Mouse (Mus musculus): ENCODE data around the gene Gm42688. TPM values are rescaled to one million over a fixed set of nuclear protein-coding genes. Genes with fewer than 3 reads are reported as not detected.

The Gm42688 gene
- polyA plus RNA-seq, 1 experiment: 11.9 TPM

DNA sequence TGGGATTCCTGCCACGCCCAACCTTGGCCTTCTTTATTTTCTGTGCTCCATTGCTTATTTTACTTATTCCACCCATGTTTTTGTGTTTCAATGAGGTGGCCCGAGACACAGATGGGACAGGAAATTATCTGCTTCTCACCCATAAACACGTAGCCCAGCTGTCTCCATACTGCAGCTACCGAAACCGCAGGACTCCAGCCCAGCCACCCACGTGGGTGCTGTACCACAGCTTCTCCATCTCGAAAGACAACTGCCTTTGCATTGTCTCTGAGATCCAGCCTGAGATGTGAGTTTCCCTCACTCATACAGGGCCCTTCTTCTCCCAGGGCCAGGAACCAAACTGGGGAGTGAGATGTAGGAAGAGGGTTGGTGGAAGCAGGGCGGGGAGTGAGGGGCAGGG, 35.4 kb upstream of the Gm42688 start:
- Histone ChIP-seq H3K4me1 (replicated peaks; ENCODE audit: control insufficient read depth, insufficient read depth, low read length) (peaks cover 27% of the 10 kb centered on the region), H3K4me3 (ENCODE audit: control insufficient read depth, insufficient read depth, low read length) (no peak overlapping the region), H3K27me3 (ENCODE audit: control insufficient read depth, insufficient read depth, low read length) (peaks cover 33% of the 10 kb centered on the region), H3K27ac (ENCODE audit: control insufficient read depth, insufficient read depth, low read length) (no peak overlapping the region), H3K36me3 (ENCODE audit: control insufficient read depth, insufficient read depth, low read length) (no peaks in the 10 kb centered on the region)
- TF ChIP-seq CTCF (IDR thresholded peaks at IDR 0.05; ENCODE audit: borderline replicate concordance, control insufficient read depth, extremely low read depth, insufficient read depth, low read length, poor library complexity) (no peak), POLR2A (IDR thresholded peaks at IDR 0.05; ENCODE audit: control insufficient read depth, extremely low read depth, insufficient read depth, low read length, poor library complexity) (no peak)
- no peak for DNase-seq
- 22% methylated on average over 8 of the region's 8 CpGs for WGBS

DNA sequence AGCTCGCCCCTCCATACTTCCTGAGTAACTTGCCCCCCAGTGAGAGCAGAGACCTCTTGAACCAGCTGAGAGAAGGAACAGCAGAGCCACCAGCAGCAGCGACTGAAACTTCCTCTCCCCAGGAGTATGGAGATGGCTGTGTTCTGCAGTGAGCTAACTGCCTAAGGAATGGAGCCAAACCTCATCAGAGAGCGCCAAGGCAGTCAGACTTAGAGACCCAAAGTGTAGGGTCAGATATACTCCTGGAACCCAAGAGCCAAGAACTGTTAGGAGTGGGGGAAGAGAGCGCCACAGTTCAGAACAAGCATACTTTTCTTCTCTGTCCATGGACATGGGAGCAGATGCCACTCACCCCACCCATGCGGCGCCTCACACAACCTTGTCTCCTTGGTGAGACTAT, 35.0 kb upstream of the Gm42688 start:
- TF ChIP-seq CTCF (IDR thresholded peaks at IDR 0.05; ENCODE audit: borderline replicate concordance, control insufficient read depth, extremely low read depth, insufficient read depth, low read length, poor library complexity) (no peak), POLR2A (IDR thresholded peaks at IDR 0.05; ENCODE audit: control insufficient read depth, extremely low read depth, insufficient read depth, low read length, poor library complexity) (no peak)
- Histone ChIP-seq H3K27me3 (ENCODE audit: control insufficient read depth, insufficient read depth, low read length) (peaks cover 38% of the 10 kb centered on the region), H3K4me3 (ENCODE audit: control insufficient read depth, insufficient read depth, low read length) (no peak overlapping the region), H3K36me3 (ENCODE audit: control insufficient read depth, insufficient read depth, low read length) (no peaks in the 10 kb centered on the region), H3K27ac (ENCODE audit: control insufficient read depth, insufficient read depth, low read length) (no peak overlapping the region), H3K4me1 (replicated peaks; ENCODE audit: control insufficient read depth, insufficient read depth, low read length) (peaks cover 30% of the 10 kb centered on the region)
- WGBS: 35% methylated on average over 6 of the region's 6 CpGs
- DNase-seq: no peak

DNA sequence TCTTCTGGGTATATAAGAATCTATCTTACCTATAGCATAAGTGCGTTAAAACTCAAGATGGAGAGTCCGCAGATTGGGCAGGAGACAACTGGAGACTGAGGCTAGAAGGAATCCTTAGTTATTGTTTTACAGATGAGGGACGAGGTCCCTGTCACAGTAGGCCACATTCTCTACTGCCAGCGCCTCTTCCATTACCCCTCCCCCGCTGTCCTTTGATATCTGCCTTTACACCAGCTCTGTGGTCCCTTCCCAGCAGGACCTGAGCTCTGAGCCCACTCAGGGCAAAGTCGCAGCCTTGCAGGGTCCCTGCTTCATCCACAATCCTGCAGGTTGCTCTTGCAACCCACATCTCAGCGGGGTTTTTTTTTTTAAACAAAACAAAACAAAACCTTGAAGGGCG, 33.2 kb upstream of the Gm42688 start:
- H3K27ac ChIP-seq (ENCODE audit: control insufficient read depth, insufficient read depth, low read length): no peak overlapping the region
- no peak for DNase-seq
- peaks cover 30% of the 10 kb centered on the region for H3K4me1 ChIP-seq (replicated peaks; ENCODE audit: control insufficient read depth, insufficient read depth, low read length)
- H3K36me3 ChIP-seq (ENCODE audit: control insufficient read depth, insufficient read depth, low read length): no peaks in the 10 kb centered on the region
- no peak overlapping the region for H3K4me3 ChIP-seq (ENCODE audit: control insufficient read depth, insufficient read depth, low read length)
- WGBS: 63% methylated on average over 8 of the region's 8 CpGs
- TF ChIP-seq CTCF (IDR thresholded peaks at IDR 0.05; ENCODE audit: borderline replicate concordance, control insufficient read depth, extremely low read depth, insufficient read depth, low read length, poor library complexity): no peak
- TF ChIP-seq POLR2A (IDR thresholded peaks at IDR 0.05; ENCODE audit: control insufficient read depth, extremely low read depth, insufficient read depth, low read length, poor library complexity): no peak
- H3K27me3 ChIP-seq (ENCODE audit: control insufficient read depth, insufficient read depth, low read length): peaks cover 47% of the 10 kb centered on the region

DNA sequence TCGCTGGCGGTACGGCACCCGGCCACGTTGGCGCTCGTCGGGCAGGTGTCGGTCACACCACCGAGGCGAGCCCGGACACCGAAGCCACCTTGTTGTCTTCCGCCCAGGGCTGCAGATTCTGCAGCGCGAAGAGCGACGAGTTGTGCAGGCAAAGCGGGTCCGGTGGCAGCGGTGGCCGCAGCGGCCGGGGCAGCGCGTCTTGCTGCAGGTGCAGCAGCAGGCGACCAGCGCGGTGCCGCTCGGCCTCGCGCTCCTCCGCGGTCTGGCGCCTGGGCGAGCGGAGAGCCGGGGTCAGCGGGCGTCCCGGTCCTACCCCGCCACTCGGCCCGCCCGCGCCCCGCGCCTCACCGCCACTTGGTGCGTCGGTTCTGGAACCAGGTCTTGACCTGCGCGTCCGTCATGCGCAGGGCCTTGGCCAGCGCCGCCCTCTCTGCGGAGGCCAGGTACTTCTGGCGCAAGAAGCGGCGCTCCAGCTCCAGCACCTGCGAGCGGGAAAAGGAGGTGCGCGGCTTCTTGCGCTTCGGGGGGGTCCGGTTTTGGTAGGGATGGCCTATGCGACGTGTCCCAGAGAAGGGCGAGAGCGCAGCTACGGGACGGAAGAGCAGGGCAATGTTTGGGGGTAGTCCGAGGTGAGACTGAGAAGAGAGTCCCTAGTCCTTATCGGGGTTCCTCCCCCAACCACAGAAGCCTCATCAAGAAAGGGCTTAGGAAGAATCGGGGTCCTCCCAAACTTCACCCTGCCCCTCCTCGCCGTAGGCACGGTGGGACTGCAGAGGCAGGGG, 32.5 kb upstream of the Gm42688 start:
- Histone ChIP-seq H3K4me3 (ENCODE audit: control insufficient read depth, insufficient read depth, low read length) (no peak overlapping the region), H3K27me3 (ENCODE audit: control insufficient read depth, insufficient read depth, low read length) (peaks cover 47% of the 10 kb centered on the region), H3K27ac (ENCODE audit: control insufficient read depth, insufficient read depth, low read length) (no peak overlapping the region), H3K4me1 (replicated peaks; ENCODE audit: control insufficient read depth, insufficient read depth, low read length) (peaks cover 30% of the 10 kb centered on the region), H3K36me3 (ENCODE audit: control insufficient read depth, insufficient read depth, low read length) (no peaks in the 10 kb centered on the region)
- TF ChIP-seq POLR2A (IDR thresholded peaks at IDR 0.05; ENCODE audit: control insufficient read depth, extremely low read depth, insufficient read depth, low read length, poor library complexity): no peak
- TF ChIP-seq CTCF (IDR thresholded peaks at IDR 0.05; ENCODE audit: borderline replicate concordance, control insufficient read depth, extremely low read depth, insufficient read depth, low read length, poor library complexity): no peak
- no peak for DNase-seq
- 3% methylated on average over 81 of the region's 81 CpGs for WGBS

DNA sequence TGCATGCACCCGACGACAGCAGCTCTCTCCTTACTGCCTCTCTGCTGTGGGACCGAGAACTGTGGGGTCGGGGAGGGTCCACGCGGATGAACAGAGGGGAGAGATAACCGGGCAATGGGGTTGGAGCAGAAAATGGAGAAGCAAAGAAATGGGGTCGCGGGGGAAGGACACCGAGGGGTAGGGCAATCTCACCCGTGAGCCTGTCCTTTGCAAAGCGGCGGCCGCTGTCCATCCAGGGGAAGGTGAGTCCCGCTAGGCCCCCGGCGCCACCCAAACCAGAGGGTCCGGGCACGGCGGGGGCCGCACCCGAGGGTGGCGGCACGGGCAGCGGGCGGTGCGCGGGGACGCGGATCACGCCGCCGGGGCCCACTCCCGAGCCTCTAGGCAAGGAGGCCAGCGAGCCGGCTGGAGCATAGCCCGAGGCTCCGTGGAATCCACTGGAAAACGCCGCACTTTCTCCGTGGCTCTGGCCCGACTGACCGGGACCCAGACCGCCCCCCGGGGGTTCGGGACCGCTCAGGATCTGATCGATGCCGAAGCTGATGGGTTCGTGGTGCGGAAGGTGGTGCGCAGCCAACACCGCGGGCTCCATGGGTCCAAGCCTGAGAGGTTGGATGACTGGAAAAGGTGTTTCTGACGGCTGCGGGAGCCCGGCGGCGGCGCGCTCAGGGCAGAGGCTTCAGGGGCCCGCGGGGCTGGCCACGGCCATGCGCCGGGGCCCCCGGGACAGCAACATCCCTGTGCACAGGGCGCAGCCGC, 31.8 kb upstream of the Gm42688 start:
- no peak for DNase-seq
- Histone ChIP-seq H3K27ac (ENCODE audit: control insufficient read depth, insufficient read depth, low read length) (no peak overlapping the region), H3K27me3 (ENCODE audit: control insufficient read depth, insufficient read depth, low read length) (peaks cover 45% of the 10 kb centered on the region), H3K36me3 (ENCODE audit: control insufficient read depth, insufficient read depth, low read length) (no peaks in the 10 kb centered on the region), H3K4me1 (replicated peaks; ENCODE audit: control insufficient read depth, insufficient read depth, low read length) (peaks cover 30% of the 10 kb centered on the region), H3K4me3 (ENCODE audit: control insufficient read depth, insufficient read depth, low read length) (no peak overlapping the region)
- no peak for TF ChIP-seq POLR2A (IDR thresholded peaks at IDR 0.05; ENCODE audit: control insufficient read depth, extremely low read depth, insufficient read depth, low read length, poor library complexity)
- TF ChIP-seq CTCF (IDR thresholded peaks at IDR 0.05; ENCODE audit: borderline replicate concordance, control insufficient read depth, extremely low read depth, insufficient read depth, low read length, poor library complexity): no peak
- WGBS: 5% methylated on average over 69 of the region's 69 CpGs

DNA sequence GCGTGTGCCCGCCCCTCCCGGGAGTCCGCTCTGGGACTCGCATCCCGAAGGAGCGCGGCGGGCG, 31.3 kb upstream of the Gm42688 start, which contains the start of gene Tlx2:
Gene Tlx2 (minus strand): TSS at position 47 of the 64 bp plus-strand sequence.
- 4% methylated on average over 10 of the region's 10 CpGs for WGBS
- peaks cover 45% of the 10 kb centered on the region for H3K27me3 ChIP-seq (ENCODE audit: control insufficient read depth, insufficient read depth, low read length)
- H3K36me3 ChIP-seq (ENCODE audit: control insufficient read depth, insufficient read depth, low read length): no peaks in the 10 kb centered on the region
- no peak within 1 kb of the TSS for H3K4me3 ChIP-seq (ENCODE audit: control insufficient read depth, insufficient read depth, low read length)
- H3K27ac ChIP-seq (ENCODE audit: control insufficient read depth, insufficient read depth, low read length): no peak within 1 kb of the TSS
- peaks cover 30% of the 10 kb centered on the region for H3K4me1 ChIP-seq (replicated peaks; ENCODE audit: control insufficient read depth, insufficient read depth, low read length)
- no peak for DNase-seq
- TF ChIP-seq CTCF (IDR thresholded peaks at IDR 0.05; ENCODE audit: borderline replicate concordance, control insufficient read depth, extremely low read depth, insufficient read depth, low read length, poor library complexity): no peak
- no peak for TF ChIP-seq POLR2A (IDR thresholded peaks at IDR 0.05; ENCODE audit: control insufficient read depth, extremely low read depth, insufficient read depth, low read length, poor library complexity)

All from thymus, adult 2 months (tissue).